Mouse (Mus musculus) adrenal gland, postnatal 36 days (tissue): ENCODE results near the gene Ppp1r16b. TPM values are rescaled to one million over a fixed set of nuclear protein-coding genes. Genes with fewer than 3 reads are reported as not detected.

Experiments
- microRNA-seq: library from miRNA; unstranded; fragments of <30 nt; microRNA quantifications from one replicate; pipeline ENCODE4 v1.2.0, GENCODE M21; 2021
- total RNA-seq, 2 experiments: library from RNA; stranded (reverse); gene quantifications; 2 replicates each; pipeline ENCODE4 v1.2.3; 2021

Ppp1r16b gene
- total RNA-seq, 2 experiments from 2014 or later = 8.8 to 14.1 TPM

Small RNA genes lying within 50 kb of the gene (microRNA-seq; reads per million reads assigned to microRNA genes)
- gene Gm26141 = not detected
- 4.0 reads per million, percentile 11 among the genes with 10 or more reads in this experiment for gene Mir3474

Other genes with a start within 250 kb of the Ppp1r16b start
- gene Adig, start 162.8 kb upstream of the Ppp1r16b start, total RNA-seq = 10 to 100 TPM; 90.4 to 93.3 TPM
- gene Arhgap40, start 152.6 kb upstream of the Ppp1r16b start, total RNA-seq = not detected
- not detected for gene Slc32a1, start 54.6 kb upstream of the Ppp1r16b start, total RNA-seq
- gene Actr5, start 40.5 kb upstream of the Ppp1r16b start, total RNA-seq = 10 to 100 TPM; 11.0 to 11.9 TPM
- 1 to 10 TPM; 1.6 to 1.9 TPM for gene Fam83d, start 102.7 kb downstream of the Ppp1r16b start, total RNA-seq
- gene Dhx35, start 129.4 kb downstream of the Ppp1r16b start, total RNA-seq = 10 to 100 TPM; 10.6 to 11.2 TPM